Mouse (Mus musculus) MEL (cell line): ENCODE measurements around the gene Cdk5r2. TPM values are rescaled to one million over a fixed set of nuclear protein-coding genes. Genes with fewer than 3 reads are reported as not detected.

ENCODE experiments used
- DNase-seq: peaks from one replicate; pipeline ENCODE4 v3.0.0; 2011; ENCODE audit warnings: low read depth, low spot score
- H3K27ac ChIP-seq: 2 replicates; pipeline ENCODE4 v1.5.1; 2012; ENCODE audit warnings: low read depth, mild to moderate bottlenecking, control low read depth, low read length, moderate library complexity; ENCODE audit not compliant: control insufficient read depth
- H3K27me3 ChIP-seq, 2 experiments: fragments of 150-350 bp in 1 of 2; sonication (generic) in 1 of 2; 2 replicates each; pipeline ENCODE4 v1.6.1; 2012; ENCODE audit warnings: low read length in 2 of 2, mild to moderate bottlenecking in 2 of 2, improper control_type of control experiment in 1 of 2, moderate library complexity in 1 of 2; ENCODE audit not compliant: insufficient read depth in 2 of 2, control insufficient read depth in 1 of 2
- H3K36me3 ChIP-seq, 2 experiments: 2 replicates each; pipeline ENCODE4 v1.6.1; 2012 to 2014; ENCODE audit warnings: low read length in 2 of 2, improper control_type of control experiment in 1 of 2, inconsistent platforms in 1 of 2, mild to moderate bottlenecking in 1 of 2; ENCODE audit not compliant: insufficient read depth in 2 of 2, control insufficient read depth in 1 of 2
- H3K4me1 ChIP-seq, 2 experiments: fragments of 150-350 bp in 1 of 2; sonication (generic) in 1 of 2; 2 replicates each; pipeline ENCODE4 v1.6.1; 2012; ENCODE audit warnings: low read length in 2 of 2, improper control_type of control experiment in 1 of 2, mild to moderate bottlenecking in 1 of 2; ENCODE audit not compliant: insufficient read depth in 2 of 2, control insufficient read depth in 1 of 2
- H3K4me3 ChIP-seq, 2 experiments: fragments of 150-350 bp in 1 of 2; sonication (generic) in 1 of 2; 2 replicates each; pipeline ENCODE4 v1.5.1; 2012; ENCODE audit warnings: low read depth in 2 of 2, low read length in 2 of 2, mild to moderate bottlenecking in 2 of 2, moderate library complexity in 2 of 2, control low read depth in 1 of 2, improper control_type of control experiment in 1 of 2; ENCODE audit not compliant: control insufficient read depth in 1 of 2, insufficient read depth in 1 of 2
- H3K79me2 ChIP-seq: 2 replicates; pipeline ENCODE4 v1.6.1; 2012; ENCODE audit warnings: mild to moderate bottlenecking, low read length, moderate library complexity; ENCODE audit not compliant: control insufficient read depth, poor library complexity, insufficient read depth
- H3K9ac ChIP-seq: 2 replicates; pipeline ENCODE4 v1.6.1; 2012; ENCODE audit warnings: low read depth, mild to moderate bottlenecking, control low read depth, low read length, moderate library complexity; ENCODE audit not compliant: control insufficient read depth, poor library complexity, severe bottlenecking
- H3K9me3 ChIP-seq: fragments of 150-350 bp; sonication (generic); replicated peaks from 2 replicates; pipeline ENCODE4 v1.6.1; 2012; ENCODE audit warnings: mild to moderate bottlenecking, low read length, improper control_type of control experiment, moderate library complexity; ENCODE audit not compliant: insufficient read depth
- E2F4 ChIP-seq: IDR thresholded peaks from 2 replicates; pipeline ENCODE4 v1.6.1; 2011; ENCODE audit warnings: low read depth, low read length, improper control_type of control experiment, borderline replicate concordance
- ELF1 ChIP-seq: IDR thresholded peaks from 2 replicates; pipeline ENCODE4 v1.6.1; 2014; ENCODE audit warnings: low read depth, mild to moderate bottlenecking, inconsistent platforms, low read length, improper control_type of control experiment, moderate library complexity
- GABPA ChIP-seq: IDR thresholded peaks from 2 replicates; pipeline ENCODE4 v1.6.1; 2012; ENCODE audit warnings: low read depth, mild to moderate bottlenecking, inconsistent platforms, low read length, improper control_type of control experiment, moderate library complexity
- JUND ChIP-seq: IDR thresholded peaks from 2 replicates; pipeline ENCODE4 v1.6.1; 2011; ENCODE audit warnings: low read depth, mild to moderate bottlenecking, improper control_type of control experiment, low read length
- MYC ChIP-seq: IDR thresholded peaks from 2 replicates; pipeline ENCODE4 v1.6.1; 2011; ENCODE audit warnings: low read depth, mild to moderate bottlenecking, low read length, improper control_type of control experiment, moderate library complexity
- POLR2A ChIP-seq, 2 experiments: IDR thresholded peaks; 2 replicates each; pipeline ENCODE4 v1.6.1; 2011 to 2012; ENCODE audit warnings: low read length in 2 of 2, mild to moderate bottlenecking in 2 of 2, control low read depth in 1 of 2, improper control_type of control experiment in 1 of 2, low read depth in 1 of 2, moderate library complexity in 1 of 2; ENCODE audit not compliant: control insufficient read depth in 1 of 2, insufficient read depth in 1 of 2, poor library complexity in 1 of 2
- TAL1 ChIP-seq: IDR thresholded peaks from 2 replicates; pipeline ENCODE4 v1.6.1; 2012; ENCODE audit warnings: mild to moderate bottlenecking, inconsistent platforms, low read length, moderate library complexity, mixed read lengths
- TBP ChIP-seq: IDR thresholded peaks from 2 replicates; pipeline ENCODE4 v1.8.0; 2011; ENCODE audit warnings: low read depth, low read length, improper control_type of control experiment
- TCF12 ChIP-seq: IDR thresholded peaks from 2 replicates; pipeline ENCODE4 v1.6.1; 2014; ENCODE audit warnings: low read depth, mild to moderate bottlenecking, inconsistent platforms, low read length, improper control_type of control experiment, moderate library complexity
- UBTF ChIP-seq: IDR thresholded peaks from 2 replicates; pipeline ENCODE4 v1.6.1; 2012; ENCODE audit warnings: low read depth, mild to moderate bottlenecking, inconsistent platforms, low read length, improper control_type of control experiment, moderate library complexity, borderline replicate concordance; ENCODE audit not compliant: insufficient read depth
- polyA plus RNA-seq, 2 experiments: library from polyadenylated mRNA; stranded (reverse) in 1 of 2; unstranded in 1 of 2; fragments of >175 nt in 1 of 2; fragments of >200 nt in 1 of 2; gene quantifications; 2 replicates each; pipeline versions ENCODE4 v1.2.1 to v1.2.4; 2012; ENCODE audit warnings: low replicate concordance in 2 of 2, low read depth in 1 of 2; ENCODE audit not compliant: insufficient read length in 2 of 2, insufficient read depth in 1 of 2, missing spikeins in 1 of 2
- total RNA-seq: library from RNA; depleted of rRNA; stranded (reverse); fragments of 300-350 nt; gene quantifications from 2 replicates; pipeline ENCODE4 v1.2.3, GENCODE M21; 2012; rRNA removed

Cdk5r2 gene
- total and polyA plus RNA-seq, 3 experiments = not detected

- H3K36me3 ChIP-seq = no peaks in the 10 kb centered on the region
- H3K9me3 ChIP-seq = no peaks in the 10 kb centered on the region
- H3K9ac ChIP-seq = no peak overlapping the region
- no peaks in the 10 kb centered on the region for H3K4me1 ChIP-seq
- H3K27ac ChIP-seq = no peak overlapping the region
- H3K4me3 ChIP-seq = no peak overlapping the region
- TF ChIP-seq ELF1 (no peak), E2F4 (no peak), TAL1 (no peak), JUND (no peak), TCF12 (no peak), TBP (no peak), MYC (no peak), UBTF (no peak), POLR2A (IDR thresholded peaks at IDR 0.05; ENCODE audit: control insufficient read depth in 1 of 2, insufficient read depth in 1 of 2, low read depth in 1 of 2, low read length in 2 of 2, poor library complexity in 1 of 2) (no peak), GABPA (no peak)
- no peaks in the 10 kb centered on the region for H3K79me2 ChIP-seq
- DNase-seq = no peak
- H3K27me3 ChIP-seq = no peaks in the 10 kb centered on the region
These were observed 47.5 kb downstream of the Cdk5r2 start for GRCm38 (mm10) chr1:74902191-74902590.

Other genes starting within 250 kb of the Cdk5r2 start
- 27.8 and 31.1 TPM in 2 replicates for gene Ttll4, start 193.2 kb upstream of the Cdk5r2 start, total RNA-seq
- gene Ttll4, start 193.2 kb upstream of the Cdk5r2 start, polyA plus RNA-seq = 10 to 100 TPM in 1 of 2 experiments, not detected in 1; 85.9 TPM
- not detected in 2 replicates for gene Cyp27a1, start 141.4 kb upstream of the Cdk5r2 start, total RNA-seq
- not detected for gene Cyp27a1, start 141.4 kb upstream of the Cdk5r2 start, polyA plus RNA-seq
- not detected in 2 replicates for gene Prkag3, start 105.7 kb upstream of the Cdk5r2 start, total RNA-seq
- under 1 TPM in 1 of 2 experiments, not detected in 1; 0.03 TPM for gene Prkag3, start 105.7 kb upstream of the Cdk5r2 start, polyA plus RNA-seq
- gene Wnt6, start 83.0 kb upstream of the Cdk5r2 start, total RNA-seq = 0.20 TPM in 1 of 2 replicates, not detected in the other
- gene Wnt6, start 83.0 kb upstream of the Cdk5r2 start, polyA plus RNA-seq = not detected
- gene Wnt10a, start 63.4 kb upstream of the Cdk5r2 start, total RNA-seq = not detected in 2 replicates
- gene Wnt10a, start 63.4 kb upstream of the Cdk5r2 start, polyA plus RNA-seq = not detected
- not detected in 2 replicates for gene Fev, start 30.5 kb downstream of the Cdk5r2 start, total RNA-seq
- gene Fev, start 30.5 kb downstream of the Cdk5r2 start, polyA plus RNA-seq = not detected
- gene Cryba2, start 38.2 kb downstream of the Cdk5r2 start, total RNA-seq = not detected in 2 replicates
- not detected for gene Cryba2, start 38.2 kb downstream of the Cdk5r2 start, polyA plus RNA-seq
- gene Cfap65, start 80.7 kb downstream of the Cdk5r2 start, total RNA-seq = not detected in 2 replicates
- gene Cfap65, start 80.7 kb downstream of the Cdk5r2 start, polyA plus RNA-seq = not detected
- gene Ihh, start 96.7 kb downstream of the Cdk5r2 start, total RNA-seq = 0.04 TPM in 1 of 2 replicates, not detected in the other
- gene Ihh, start 96.7 kb downstream of the Cdk5r2 start, polyA plus RNA-seq = under 1 TPM in 1 of 2 experiments, not detected in 1; 0.07 TPM